Mouse (Mus musculus) gonadal fat pad, adult 2 months (tissue): ENCODE measurements around the gene Lrrc26. TPM values are rescaled to one million over a fixed set of nuclear protein-coding genes. Genes with fewer than 3 reads are reported as not detected.

Experiments used
- polyA plus RNA-seq: library from polyadenylated mRNA; depleted of rRNA; stranded (reverse); fragments of >200 nt; gene quantifications from 2 replicates; pipeline ENCODE4 v1.2.3, GENCODE M21; 2012; rRNA removed

Lrrc26 gene
- polyA plus RNA-seq, 1 experiment: 5.1 TPM

Other genes with a start within 250 kb of the Lrrc26 start
- 272 and 279 TPM in 2 replicates for gene Nsmf, start 235.6 kb upstream of the Lrrc26 start, polyA plus RNA-seq
- gene Entpd8, start 209.6 kb upstream of the Lrrc26 start, polyA plus RNA-seq: 1.8 and 2.3 TPM in 2 replicates
- 0.30 and 0.34 TPM in 2 replicates for gene Noxa1, start 194.8 kb upstream of the Lrrc26 start, polyA plus RNA-seq
- gene Nrarp, start 109.2 kb upstream of the Lrrc26 start, polyA plus RNA-seq: 16.6 and 20.4 TPM in 2 replicates
- gene Tor4a, start 93.0 kb upstream of the Lrrc26 start, polyA plus RNA-seq: 41.2 and 42.5 TPM in 2 replicates
- 57.5 and 77.6 TPM in 2 replicates for gene Nelfb, start 78.4 kb upstream of the Lrrc26 start, polyA plus RNA-seq
- gene Stpg3, start 75.3 kb upstream of the Lrrc26 start, polyA plus RNA-seq: 0.74 and 0.93 TPM in 2 replicates
- 1.8 and 3.4 TPM in 2 replicates for gene Fam166a, start 71.2 kb upstream of the Lrrc26 start, polyA plus RNA-seq
- 468 and 584 TPM in 2 replicates for gene Tubb4b, start 65.2 kb upstream of the Lrrc26 start, polyA plus RNA-seq
- not detected in 2 replicates for gene Slc34a3, start 55.6 kb upstream of the Lrrc26 start, polyA plus RNA-seq
- 0.04 and 0.09 TPM in 2 replicates for gene Rnf224, start 53.1 kb upstream of the Lrrc26 start, polyA plus RNA-seq
- 9.0 and 13.9 TPM in 2 replicates for gene Rnf208, start 47.7 kb upstream of the Lrrc26 start, polyA plus RNA-seq
- gene Cysrt1, start 47.5 kb upstream of the Lrrc26 start, polyA plus RNA-seq: 0.19 and 0.59 TPM in 2 replicates
- gene AL732309.1, start 43.1 kb upstream of the Lrrc26 start, polyA plus RNA-seq: 23.2 and 23.7 TPM in 2 replicates
- 63.3 and 66.2 TPM in 2 replicates for gene Tmem203, start 34.5 kb upstream of the Lrrc26 start, polyA plus RNA-seq
- 11.4 and 20.5 TPM in 2 replicates for gene Tprn, start 27.3 kb upstream of the Lrrc26 start, polyA plus RNA-seq
- gene Ssna1, start 17.5 kb upstream of the Lrrc26 start, polyA plus RNA-seq: 44.6 and 56.3 TPM in 2 replicates
- 119 and 122 TPM in 2 replicates for gene Anapc2, start 17.4 kb upstream of the Lrrc26 start, polyA plus RNA-seq
- 1.4 and 2.0 TPM in 2 replicates for gene Tmem210, start 1.8 kb upstream of the Lrrc26 start, polyA plus RNA-seq
- 0.12 and 0.15 TPM in 2 replicates for gene Grin1, start 29.3 kb downstream of the Lrrc26 start, polyA plus RNA-seq
- gene Man1b1, start 42.4 kb downstream of the Lrrc26 start, polyA plus RNA-seq: 11.2 and 25.1 TPM in 2 replicates
- 18.1 and 28.0 TPM in 2 replicates for gene Dpp7, start 66.4 kb downstream of the Lrrc26 start, polyA plus RNA-seq
- 38.0 and 38.6 TPM in 2 replicates for gene Uap1l1, start 75.8 kb downstream of the Lrrc26 start, polyA plus RNA-seq
- gene Sapcd2, start 82.4 kb downstream of the Lrrc26 start, polyA plus RNA-seq: 3.0 and 4.3 TPM in 2 replicates
- 64.7 and 75.2 TPM in 2 replicates for gene Entpd2, start 106.0 kb downstream of the Lrrc26 start, polyA plus RNA-seq
- gene Npdc1, start 109.4 kb downstream of the Lrrc26 start, polyA plus RNA-seq: 140 and 154 TPM in 2 replicates
- gene Fut7, start 133.4 kb downstream of the Lrrc26 start, polyA plus RNA-seq: 0.47 and 0.57 TPM in 2 replicates
- gene Abca2, start 138.8 kb downstream of the Lrrc26 start, polyA plus RNA-seq: 187 and 437 TPM in 2 replicates
- 103 and 188 TPM in 2 replicates for gene Clic3, start 166.9 kb downstream of the Lrrc26 start, polyA plus RNA-seq
- 124 and 139 TPM in 2 replicates for gene Paxx, start 171.2 kb downstream of the Lrrc26 start, polyA plus RNA-seq
- 1,300 and 1,863 TPM in 2 replicates for gene Ptgds, start 180.1 kb downstream of the Lrrc26 start, polyA plus RNA-seq
- 234 and 311 TPM in 2 replicates for gene Lcn12, start 204.0 kb downstream of the Lrrc26 start, polyA plus RNA-seq
- gene Fbxw5, start 210.8 kb downstream of the Lrrc26 start, polyA plus RNA-seq: 19.2 and 54.8 TPM in 2 replicates
- 15.1 and 15.8 TPM in 2 replicates for gene C8g, start 211.8 kb downstream of the Lrrc26 start, polyA plus RNA-seq